Mouse (Mus musculus): ENCODE measurements at regions not wholly inside any gene's neighbourhood (a gene's known extent, or its start where the extent isn't known, plus 50 kb on each side); places are given as distances from the start of the nearest gene placed in this dataset.

DNA sequence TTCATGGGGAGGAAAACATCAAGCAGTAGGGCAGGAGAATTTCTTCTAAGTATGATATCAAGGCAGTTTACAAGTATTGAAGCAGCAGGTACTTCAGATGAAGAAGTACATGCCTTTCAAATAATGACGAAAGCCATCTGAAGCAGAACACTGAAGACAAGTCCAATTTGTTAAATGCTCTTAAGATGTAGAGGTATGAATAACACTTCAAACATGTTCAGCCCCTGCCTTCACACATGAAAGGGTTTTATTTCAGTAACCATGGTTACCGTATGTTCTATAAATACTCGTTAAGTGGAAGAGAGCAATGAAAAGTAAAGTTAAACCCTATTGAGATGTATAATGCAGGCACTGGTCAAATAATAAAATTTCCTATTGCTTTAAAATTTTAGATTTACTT is 101.8 kb downstream of the Mospd2 start:
- TF ChIP-seq CTCF (IDR thresholded peaks at IDR 0.05 in 2 of 3, conservative IDR thresholded peaks at IDR 0.05 in 1 of 3; ENCODE audit: control insufficient read depth in 1 of 3, insufficient read depth in 1 of 3, low read depth in 2 of 3, low read length in 3 of 3, poor library complexity in 1 of 3, severe bottlenecking in 1 of 3) (no peak), POLR2A (IDR thresholded peaks at IDR 0.05; ENCODE audit: control insufficient read depth in 1 of 2, insufficient read depth in 1 of 2, low read depth in 1 of 2, low read length in 2 of 2, poor library complexity in 1 of 2) (no peak), ZNF384 (IDR thresholded peaks at IDR 0.05; ENCODE audit: low read depth, low read length) (no peak)
